ENCODE assay signal across 7 mouse cellular contexts in the genomic region with DNA sequence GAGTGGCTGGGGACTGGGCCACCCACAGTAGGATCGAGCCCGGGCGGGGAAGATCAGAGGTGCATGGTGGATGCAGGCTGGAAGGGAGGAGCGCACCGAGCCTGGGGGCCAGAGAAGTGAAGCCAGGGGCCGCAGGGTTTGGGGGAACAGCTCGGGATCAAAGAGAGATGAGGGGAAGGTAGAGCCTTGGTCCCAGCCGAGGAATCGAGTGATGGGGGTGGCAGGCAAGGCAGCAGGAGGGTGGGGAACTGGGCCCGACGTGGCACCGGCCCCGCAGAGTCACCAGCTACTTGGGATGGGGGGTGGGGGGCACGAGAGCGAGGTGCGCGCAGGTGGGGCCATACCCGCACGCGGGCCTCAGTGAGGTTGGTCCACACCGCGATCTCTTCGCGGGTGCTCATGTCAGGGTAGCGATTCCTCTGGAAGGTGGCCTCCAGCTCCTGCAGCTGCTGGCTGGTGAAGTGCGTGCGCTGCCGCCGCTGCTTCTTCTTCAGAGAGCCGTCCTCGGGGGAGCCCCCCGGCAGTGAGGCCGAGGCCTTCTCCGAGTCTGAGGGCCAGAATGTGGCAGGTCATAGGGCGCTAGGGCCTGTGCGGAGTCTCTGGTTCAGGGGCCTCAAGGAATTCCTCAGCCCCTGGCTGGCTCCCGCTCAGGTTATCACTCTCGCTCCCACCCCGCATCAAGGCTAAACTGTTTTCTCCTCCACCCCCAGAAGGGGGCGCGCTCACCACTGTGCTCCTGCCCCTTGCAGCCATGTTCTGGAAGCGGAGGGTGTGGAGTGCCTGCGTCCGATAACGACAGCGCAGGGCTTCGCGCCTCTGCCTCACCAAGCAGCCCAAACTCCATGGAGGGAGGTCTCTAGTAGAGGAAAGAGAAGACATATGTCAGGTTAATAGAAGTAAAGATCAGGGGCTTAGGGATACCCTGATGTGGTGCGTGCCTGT. TPM values are rescaled to one million over a fixed set of nuclear protein-coding genes. Genes with fewer than 3 reads are reported as not detected.
DNase-seq lines count a peak whose midpoint lies in the region; ATAC-seq and TF ChIP-seq lines count a peak whose summit lies in the region.

No protein-coding gene starts in this region.

- peak; percentile 92 for DNase-seq in ZHBTc4 (ENCODE audit: low read depth, low spot score)
- DNase-seq in cerebellum, postnatal 4 days (ENCODE audit: low spot score in 2 of 2), result peak; percentile 44 to 55
- DNase-seq in gastrocnemius, adult 2 months, result peak; percentile 74
- DNase-seq in limb, embryonic 11.5 days (ENCODE audit: low spot score), result peak; percentile 84
- DNase-seq in spleen, adult 18-20 months, result peak; percentile 60 to 81

- ATAC-seq in hindbrain, embryonic 16.5 days, result 0 out of 2 replicates have a peak, but pooled peaks have one; percentile 3
- no peak for ATAC-seq in limb, embryonic 11.5 days (ENCODE audit: insufficient number of reproducible peaks, low FRiP score, low TSS enrichment, low read depth)
- ATAC-seq in midbrain, embryonic 12.5 days (ENCODE audit: low FRiP score, low read depth), result 0 out of 2 replicates have a peak, but pooled peaks have one; percentile 14

- intact Hi-C loops in gastrocnemius, adult 2 months (cut with DNase I), result no loop called here

- H3K9ac ChIP-seq in hindbrain, embryonic 16.5 days (ENCODE audit: low read depth, low read length), result peak overlapping the region; percentile 71; the same call in 1 of the 2 replicates
- H3K9ac ChIP-seq in limb, embryonic 11.5 days (ENCODE audit: low read length), result peak overlapping the region; percentile 49; the same call in 1 of the 2 replicates
- peak overlapping the region; percentile 59 for H3K9ac ChIP-seq in midbrain, embryonic 12.5 days (replicated peaks)

- peak overlapping the region; percentile 80 for H3K4me3 ChIP-seq in gastrocnemius, adult 2 months
- H3K4me3 ChIP-seq in hindbrain, embryonic 16.5 days (ENCODE audit: low read length), result peak overlapping the region; percentile 68
- H3K4me3 ChIP-seq in limb, embryonic 11.5 days (ENCODE audit: low read depth, low read length), result peak overlapping the region; percentile 47
- peak overlapping the region; percentile 59 for H3K4me3 ChIP-seq in midbrain, embryonic 12.5 days

- no peaks in the 10 kb centered on the region for H3K36me3 ChIP-seq in hindbrain, embryonic 16.5 days (ENCODE audit: control insufficient read depth, insufficient read depth, low read length)
- H3K36me3 ChIP-seq in limb, embryonic 11.5 days (ENCODE audit: control insufficient read depth, insufficient read depth, low read length), result no peaks in the 10 kb centered on the region
- no peaks in the 10 kb centered on the region for H3K36me3 ChIP-seq in midbrain, embryonic 12.5 days

- peak; percentile 75 for TF ChIP-seq CTCF in gastrocnemius, adult 2 months (IDR thresholded peaks at IDR 0.05)

- peak overlapping the region; percentile 100 for H3K4me2 ChIP-seq in hindbrain, embryonic 16.5 days (ENCODE audit: low read length)
- H3K4me2 ChIP-seq in limb, embryonic 11.5 days (ENCODE audit: low read depth, severe bottlenecking), result peak overlapping the region; percentile 100
- H3K4me2 ChIP-seq in midbrain, embryonic 12.5 days (replicated peaks), result peak overlapping the region; percentile 100

- H3K27ac ChIP-seq in gastrocnemius, adult 2 months, result peak overlapping the region; percentile 91
- no peak overlapping the region for H3K27ac ChIP-seq in hindbrain, embryonic 16.5 days (ENCODE audit: low read depth, low read length)
- no peak overlapping the region for H3K27ac ChIP-seq in limb, embryonic 11.5 days (replicated peaks; ENCODE audit: low read depth, low read length)
- no peak overlapping the region for H3K27ac ChIP-seq in midbrain, embryonic 12.5 days (replicated peaks)

- H3K4me1 ChIP-seq in hindbrain, embryonic 16.5 days (ENCODE audit: control insufficient read depth, insufficient read depth, low read depth, low read length), result peaks cover 19% of the 10 kb centered on the region
- peaks cover 19% of the 10 kb centered on the region for H3K4me1 ChIP-seq in limb, embryonic 11.5 days (ENCODE audit: control insufficient read depth, insufficient read depth, low read length)
- peaks cover 35% of the 10 kb centered on the region for H3K4me1 ChIP-seq in midbrain, embryonic 12.5 days

- H3K9me3 ChIP-seq in hindbrain, embryonic 16.5 days (ENCODE audit: control insufficient read depth, low read length), result no peaks in the 10 kb centered on the region
- no peaks in the 10 kb centered on the region for H3K9me3 ChIP-seq in limb, embryonic 11.5 days (ENCODE audit: control insufficient read depth, low read length)
- no peaks in the 10 kb centered on the region for H3K9me3 ChIP-seq in midbrain, embryonic 12.5 days

- 3% methylated on average over 46 of the region's 49 CpGs for WGBS in hindbrain, embryonic 16.5 days
- WGBS in limb, embryonic 11.5 days, result 3% methylated on average over 49 of the region's 49 CpGs
- 2% methylated on average over 47 of the region's 49 CpGs for WGBS in midbrain, embryonic 12.5 days

- H3K27me3 ChIP-seq in hindbrain, embryonic 16.5 days (replicated peaks; ENCODE audit: control insufficient read depth, insufficient read depth, low read length), result peaks cover 50% of the 10 kb centered on the region
- peaks cover 68% of the 10 kb centered on the region for H3K27me3 ChIP-seq in limb, embryonic 11.5 days (ENCODE audit: control insufficient read depth, insufficient read depth, low read length)
- H3K27me3 ChIP-seq in midbrain, embryonic 12.5 days, result peaks cover 97% of the 10 kb centered on the region

RNA-seq across cellular contexts. Expression of gene Elovl3, which starts 5.2 kb away (rescaled TPM):
- not detected for total RNA-seq in gastrocnemius, adult 2 months (2021)
- polyA plus RNA-seq in hindbrain, embryonic 16.5 days (2015; fragmentation: Nextera tagmentation; extraction: Ambion mirVana), result not detected in 2 replicates
- polyA plus RNA-seq in limb, embryonic 11.5 days (2014; fragmentation: Nextera tagmentation; extraction: Ambion mirVana), result 0.23 and 0.30 TPM in 2 replicates
- 0.24 and 0.39 TPM in 2 replicates for polyA plus RNA-seq in midbrain, embryonic 12.5 days (2016; fragmentation: Nextera tagmentation; extraction: Ambion mirVana)

RNA-seq across cellular contexts. Expression of gene Pitx3, which starts 11.2 kb away (rescaled TPM):
- total RNA-seq in gastrocnemius, adult 2 months (2021), result 10 to 100 TPM in 1 of 2 experiments, 1 to 10 TPM in 1; 4.6 to 15.1 TPM
- 0.20 and 0.81 TPM in 2 replicates for polyA plus RNA-seq in hindbrain, embryonic 16.5 days (2015; fragmentation: Nextera tagmentation; extraction: Ambion mirVana)
- polyA plus RNA-seq in limb, embryonic 11.5 days (2014; fragmentation: Nextera tagmentation; extraction: Ambion mirVana), result 3.4 and 4.4 TPM in 2 replicates
- 4.0 and 4.2 TPM in 2 replicates for polyA plus RNA-seq in midbrain, embryonic 12.5 days (2016; fragmentation: Nextera tagmentation; extraction: Ambion mirVana)

RNA-seq across cellular contexts. Expression of gene Gbf1, which starts 15.4 kb away (rescaled TPM):
- 10 to 100 TPM; 47.4 to 59.0 TPM for total RNA-seq in gastrocnemius, adult 2 months (2021)
- 60.3 and 71.0 TPM in 2 replicates for polyA plus RNA-seq in hindbrain, embryonic 16.5 days (2015; fragmentation: Nextera tagmentation; extraction: Ambion mirVana)
- 35.0 and 37.8 TPM in 2 replicates for polyA plus RNA-seq in limb, embryonic 11.5 days (2014; fragmentation: Nextera tagmentation; extraction: Ambion mirVana)
- polyA plus RNA-seq in midbrain, embryonic 12.5 days (2016; fragmentation: Nextera tagmentation; extraction: Ambion mirVana), result 69.9 and 74.9 TPM in 2 replicates
